Mouse (Mus musculus) gastrocnemius, adult 18-20 months (tissue): ENCODE results near the gene Catsperg1. TPM values are rescaled to one million over a fixed set of nuclear protein-coding genes. Genes with fewer than 3 reads are reported as not detected.

Experiments
- DNase-seq: peaks from one replicate; pipeline ENCODE4 v3.0.0; 2021; ENCODE audit warnings: low spot score
- total RNA-seq, 2 experiments: library from RNA; stranded (reverse); gene quantifications; 2 replicates each; pipeline ENCODE4 v1.2.3; 2021

The Catsperg1 gene
- total RNA-seq, 2 experiments from 2014 or later: 0.14 to 0.47 TPM

GRCm38 (mm10) chr7:29170755-29171561, 42.9 kb downstream of the Catsperg1 start:
- DNase-seq: peak; percentile 21

GRCm38 (mm10) chr7:29170066-29170754, 43.6 kb downstream of the Catsperg1 start, which contains the start of the genes Ggn and Spred3:
Gene Ggn (plus strand): TSS chr7:29170210.
Gene Spred3 (minus strand): TSS chr7:29170411.
- peak; percentile 89 for DNase-seq

GRCm38 (mm10) chr7:29169231-29170065, 44.4 kb downstream of the Catsperg1 start:
- peak; percentile 82 for DNase-seq

- DNase-seq: no peak
Observed at GRCm38 (mm10) chr7:29168791-29169230, 45.0 kb downstream of the Catsperg1 start.

- DNase-seq: no peak
Observed at GRCm38 (mm10) chr7:29168121-29168695, 45.6 kb downstream of the Catsperg1 start.

- DNase-seq: no peak
Observed at GRCm38 (mm10) chr7:29167656-29168055, 46.2 kb downstream of the Catsperg1 start.

GRCm38 (mm10) chr7:29162750-29163525, 50.9 kb downstream of the Catsperg1 start:
- peak; percentile 42 for DNase-seq

- no peak for DNase-seq
Observed at GRCm38 (mm10) chr7:29162294-29162693, 51.5 kb downstream of the Catsperg1 start.

GRCm38 (mm10) chr7:29158264-29158663, 55.6 kb downstream of the Catsperg1 start:
- no peak for DNase-seq

- DNase-seq: peak; percentile 86
Observed at GRCm38 (mm10) chr7:29155838-29156782, 57.7 kb downstream of the Catsperg1 start, which contains the start of gene Fam98c. Gene Fam98c (minus strand): TSS chr7:29156234.

- DNase-seq: peak; percentile 89
Observed at GRCm38 (mm10) chr7:29155196-29155837, 58.5 kb downstream of the Catsperg1 start.

- no peak for DNase-seq
Observed at GRCm38 (mm10) chr7:29154018-29154720, 59.7 kb downstream of the Catsperg1 start.

GRCm38 (mm10) chr7:29151486-29151885, 62.3 kb downstream of the Catsperg1 start:
- DNase-seq: no peak

GRCm38 (mm10) chr7:29148771-29149170, 65.1 kb downstream of the Catsperg1 start:
- DNase-seq: no peak

- DNase-seq: no peak
Observed at GRCm38 (mm10) chr7:29146625-29147367, 67.0 kb downstream of the Catsperg1 start.

- DNase-seq: no peak
Observed at GRCm38 (mm10) chr7:29144006-29144405, 69.8 kb downstream of the Catsperg1 start.

- no peak for DNase-seq
Observed at GRCm38 (mm10) chr7:29141416-29141815, 72.4 kb downstream of the Catsperg1 start.
